Mouse (Mus musculus): ENCODE measurements at regions not wholly inside any gene's neighbourhood (a gene's known extent, or its start where the extent isn't known, plus 50 kb on each side); places are given as distances from the start of the nearest gene placed in this dataset.

GRCm38 (mm10) chr9:41439979-41440378, 278.5 kb upstream of the Ubash3b start:
- TF ChIP-seq POLR2A (IDR thresholded peaks at IDR 0.05; ENCODE audit: borderline replicate concordance, extremely low read depth, low read depth, low read length) (no peak), CTCF (IDR thresholded peaks at IDR 0.05; ENCODE audit: insufficient read depth, low read length) (no peak)
